Mouse (Mus musculus): ENCODE results near the gene Irx2. TPM values are rescaled to one million over a fixed set of nuclear protein-coding genes. Genes with fewer than 3 reads are reported as not detected.

The Irx2 gene
- total and polyA plus RNA-seq, 2 experiments from 2014 or later: 24.9 to 48.7 TPM

DNA sequence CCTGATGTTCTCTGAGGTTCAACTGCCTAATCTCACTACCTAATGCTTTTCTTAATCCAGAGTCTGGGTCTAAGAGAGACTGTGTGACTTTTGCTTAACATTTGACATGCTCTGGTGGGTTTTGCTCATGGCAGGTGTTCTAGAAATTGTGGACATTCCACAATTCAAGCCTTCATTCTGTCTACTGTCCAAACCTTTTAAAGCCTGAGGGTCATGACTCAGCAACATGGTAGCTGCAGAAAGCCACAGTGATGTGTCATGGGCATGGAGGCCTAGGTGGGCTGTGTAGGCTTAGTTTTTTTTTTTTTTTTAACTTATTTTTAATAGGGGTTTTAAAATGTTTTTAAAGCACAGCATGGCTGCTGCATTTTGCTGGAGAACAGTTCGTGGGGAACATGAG, 27.8 kb downstream of the Irx2 start:
- no peaks in the 10 kb centered on the region for H3K36me3 ChIP-seq (ENCODE audit: insufficient read depth, low read length)
- no peaks in the 10 kb centered on the region for H3K9me3 ChIP-seq (ENCODE audit: low read length)
- ATAC-seq: no peak
- H3K4me1 ChIP-seq (ENCODE audit: insufficient read depth, low read length): no peaks in the 10 kb centered on the region
- no peak overlapping the region for H3K4me3 ChIP-seq (ENCODE audit: low read length)
- DNase-seq (ENCODE audit: low spot score): no peak
- H3K27ac ChIP-seq: no peak overlapping the region
- no peak overlapping the region for H3K4me2 ChIP-seq (ENCODE audit: low read depth, low read length)
- 52% methylated on average over 1 of the region's 1 CpGs for WGBS
- no peaks in the 10 kb centered on the region for H3K27me3 ChIP-seq (ENCODE audit: insufficient read depth, low read length)
- no peak for TF ChIP-seq CTCF (IDR thresholded peaks at IDR 0.05; ENCODE audit: low read depth)
- no peak overlapping the region for H3K9ac ChIP-seq (replicated peaks; ENCODE audit: low read length)

GRCm38 (mm10) chr13:72675826-72676225, 47.2 kb downstream of the Irx2 start:
- no peak overlapping the region for H3K9ac ChIP-seq (replicated peaks; ENCODE audit: low read length)
- no peaks in the 10 kb centered on the region for H3K27me3 ChIP-seq (ENCODE audit: insufficient read depth, low read length)
- no peak for TF ChIP-seq CTCF (IDR thresholded peaks at IDR 0.05; ENCODE audit: low read depth)
- no peaks in the 10 kb centered on the region for H3K9me3 ChIP-seq (ENCODE audit: low read length)
- no peak overlapping the region for H3K4me2 ChIP-seq (ENCODE audit: low read depth, low read length)
- no peak overlapping the region for H3K27ac ChIP-seq
- DNase-seq (ENCODE audit: low spot score) (no peak), ATAC-seq (no peak)
- WGBS: 94% methylated on average over 1 of the region's 1 CpGs
- no peaks in the 10 kb centered on the region for H3K36me3 ChIP-seq (ENCODE audit: insufficient read depth, low read length)
- no peaks in the 10 kb centered on the region for H3K4me1 ChIP-seq (ENCODE audit: insufficient read depth, low read length)
- H3K4me3 ChIP-seq (ENCODE audit: low read length): no peak overlapping the region

Measured in hindbrain, postnatal 0 days (tissue).